Mouse (Mus musculus) liver, embryonic 15.5 days (tissue): ENCODE data around the gene Rasgrp2. TPM values are rescaled to one million over a fixed set of nuclear protein-coding genes. Genes with fewer than 3 reads are reported as not detected.

Experiments used
- ATAC-seq: fragments of 200-750 bp; cut with Nextera tagmentation; 2 replicates; pipeline ENCODE4 v1.8.0; 2017; ENCODE audit warnings: moderate number of reproducible peaks, mild to moderate bottlenecking, moderate library complexity; ENCODE audit not compliant: insufficient read depth
- H3K27ac ChIP-seq: fragments of 300-500 bp; sonication (generic); replicated peaks from 2 replicates; pipeline ENCODE4 v1.5.1; 2015; ENCODE audit warnings: mild to moderate bottlenecking, inconsistent platforms
- H3K27me3 ChIP-seq: fragments of 300-500 bp; sonication (generic); 2 replicates; pipeline ENCODE4 v1.6.1; 2015; ENCODE audit warnings: mild to moderate bottlenecking, inconsistent platforms
- H3K36me3 ChIP-seq: fragments of 300-500 bp; sonication (generic); replicated peaks from 2 replicates; pipeline ENCODE4 v1.6.1; 2015; ENCODE audit warnings: moderate library complexity, mild to moderate bottlenecking, inconsistent platforms
- H3K4me1 ChIP-seq: fragments of 300-500 bp; sonication (generic); replicated peaks from 2 replicates; pipeline ENCODE4 v1.6.1; 2015; ENCODE audit warnings: inconsistent platforms
- H3K4me2 ChIP-seq: fragments of 300-500 bp; sonication (generic); 2 replicates; pipeline ENCODE4 v1.6.1; 2015; ENCODE audit warnings: moderate library complexity, mild to moderate bottlenecking, inconsistent platforms
- H3K4me3 ChIP-seq: fragments of 300-500 bp; sonication (generic); replicated peaks from 2 replicates; pipeline ENCODE4 v1.5.1; 2015; ENCODE audit warnings: mild to moderate bottlenecking, inconsistent platforms
- H3K9ac ChIP-seq: fragments of 300-500 bp; sonication (generic); 2 replicates; pipeline ENCODE4 v1.6.1; 2015; ENCODE audit warnings: moderate library complexity, mild to moderate bottlenecking, inconsistent platforms
- H3K9me3 ChIP-seq: fragments of 300-500 bp; sonication (generic); replicated peaks from 2 replicates; pipeline ENCODE4 v1.6.1; 2016; ENCODE audit warnings: inconsistent platforms
- WGBS: fragments of 180-500 bp; shearing (Covaris S2); methylation state at CpG from one replicate; pipeline ENCODE4 v1.1.7; 2015; ENCODE audit warnings: mixed read lengths; ENCODE audit not compliant: insufficient replicate concordance; 5-methylcytosine and 5-hydroxymethylcytosine counted together
- polyA plus RNA-seq: library from polyadenylated mRNA; unstranded; fragments of >200 nt; fragmentation: Nextera tagmentation; extraction: Ambion mirVana; gene quantifications from 2 replicates; pipeline ENCODE4 v1.2.1, GENCODE M21; 2015

Gene Rasgrp2
- polyA plus RNA-seq, 1 experiment from 2014 or later = 88.4 TPM

DNA sequence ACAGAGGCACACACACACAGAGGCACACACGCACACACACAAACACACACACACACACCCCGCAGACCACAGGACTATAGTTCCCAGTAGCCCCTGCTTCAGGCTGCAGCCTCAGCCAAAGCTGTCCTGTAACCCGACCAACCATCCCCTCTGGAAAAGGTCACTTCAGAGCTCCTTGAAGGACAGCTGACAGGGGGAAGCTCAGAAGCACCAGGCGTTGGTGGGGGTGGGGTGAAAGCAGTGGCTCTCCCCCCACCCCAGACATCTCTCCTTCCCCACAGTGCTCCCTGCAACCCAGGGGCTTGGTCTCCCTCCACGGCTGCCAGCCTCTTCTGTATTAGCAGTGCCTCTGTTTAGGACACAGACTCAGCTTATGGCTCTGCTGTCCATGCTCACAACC lies 15.7 kb upstream of the Rasgrp2 start:
- H3K4me1 ChIP-seq = no peaks in the 10 kb centered on the region
- H3K4me3 ChIP-seq = no peak overlapping the region
- no peak for ATAC-seq
- no peak overlapping the region for H3K9ac ChIP-seq
- 0 out of 2 replicates have a peak, but pooled peaks cover 3% of the 10 kb centered on the region for H3K27me3 ChIP-seq
- WGBS = 30% methylated on average over 5 of the region's 5 CpGs
- H3K4me2 ChIP-seq = no peak overlapping the region
- H3K36me3 ChIP-seq = peaks cover 20% of the 10 kb centered on the region
- no peak overlapping the region for H3K27ac ChIP-seq
- no peaks in the 10 kb centered on the region for H3K9me3 ChIP-seq

GRCm38 (mm10) chr19:6384128-6384527 lies 15.0 kb upstream of the Rasgrp2 start, which contains the start of gene Pygm:
Pygm (plus strand) TSS chr19:6384399.
- ATAC-seq = no peak
- Histone ChIP-seq H3K4me3 (no peak within 1 kb of the TSS), H3K27me3 (0 out of 2 replicates have a peak, but pooled peaks cover 9% of the 10 kb centered on the region), H3K36me3 (peaks cover 14% of the 10 kb centered on the region), H3K27ac (no peak within 1 kb of the TSS), H3K4me2 (no peak within 1 kb of the TSS), H3K4me1 (no peaks in the 10 kb centered on the region), H3K9me3 (no peaks in the 10 kb centered on the region), H3K9ac (no peak within 1 kb of the TSS)
- 21% methylated on average over 7 of the region's 7 CpGs for WGBS

DNA sequence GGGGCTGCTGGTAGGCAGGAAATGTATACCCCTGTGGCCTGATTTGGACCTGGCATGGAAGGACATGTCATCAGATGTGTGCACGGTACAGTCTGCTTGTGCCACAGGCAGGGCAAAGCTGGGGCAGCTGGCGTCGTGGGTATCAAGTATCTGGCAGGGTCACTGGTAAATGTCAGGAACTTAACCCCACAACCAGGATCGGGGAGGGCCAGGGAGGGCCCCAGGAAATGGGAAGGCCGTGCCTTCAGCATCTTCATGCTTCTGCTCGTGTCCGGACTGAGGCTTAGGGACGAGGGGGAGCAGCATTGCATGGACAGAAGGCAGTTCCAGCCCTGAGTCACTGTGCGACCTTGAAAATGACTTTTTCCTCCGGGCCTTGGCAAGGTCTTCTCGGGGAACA lies 14.2 kb upstream of the Rasgrp2 start:
- Histone ChIP-seq H3K36me3 (0 out of 2 replicates have a peak, but pooled peaks cover 5% of the 10 kb centered on the region), H3K9me3 (no peaks in the 10 kb centered on the region), H3K4me2 (no peak overlapping the region), H3K27ac (no peak overlapping the region), H3K4me3 (no peak overlapping the region), H3K9ac (no peak overlapping the region), H3K27me3 (0 out of 2 replicates have a peak, but pooled peaks cover 10% of the 10 kb centered on the region), H3K4me1 (0 out of 2 replicates have a peak, but pooled peaks cover 6% of the 10 kb centered on the region)
- ATAC-seq = no peak
- WGBS = 65% methylated on average over 11 of the region's 11 CpGs

DNA sequence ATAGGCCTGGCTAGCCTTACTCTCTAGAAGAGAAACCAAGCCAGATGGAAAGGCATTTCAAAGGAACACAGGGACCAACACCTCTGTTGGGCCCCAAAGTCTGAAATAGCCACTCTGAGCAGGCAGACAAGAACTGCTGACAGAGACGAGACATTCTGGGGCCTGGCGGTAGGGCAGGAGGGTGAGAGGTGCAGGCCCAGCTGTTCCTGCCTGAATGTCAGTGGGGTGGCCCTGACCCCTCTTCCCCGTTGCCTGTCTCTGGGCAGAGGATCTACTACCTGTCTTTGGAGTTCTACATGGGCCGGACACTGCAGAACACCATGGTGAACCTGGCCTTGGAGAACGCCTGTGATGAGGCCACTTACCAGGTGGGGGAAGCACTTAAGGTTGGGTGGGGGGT lies 13.7 kb upstream of the Rasgrp2 start:
- H3K9ac ChIP-seq = no peak overlapping the region
- peaks cover 11% of the 10 kb centered on the region; the same call in 1 of the 2 replicates for H3K4me1 ChIP-seq
- H3K9me3 ChIP-seq = no peaks in the 10 kb centered on the region
- H3K4me3 ChIP-seq = no peak overlapping the region
- 67% methylated on average over 5 of the region's 5 CpGs for WGBS
- H3K4me2 ChIP-seq = no peak overlapping the region
- no peak overlapping the region for H3K27ac ChIP-seq
- 0 out of 2 replicates have a peak, but pooled peaks cover 4% of the 10 kb centered on the region for H3K36me3 ChIP-seq
- H3K27me3 ChIP-seq = 0 out of 2 replicates have a peak, but pooled peaks cover 10% of the 10 kb centered on the region
- ATAC-seq = no peak

DNA sequence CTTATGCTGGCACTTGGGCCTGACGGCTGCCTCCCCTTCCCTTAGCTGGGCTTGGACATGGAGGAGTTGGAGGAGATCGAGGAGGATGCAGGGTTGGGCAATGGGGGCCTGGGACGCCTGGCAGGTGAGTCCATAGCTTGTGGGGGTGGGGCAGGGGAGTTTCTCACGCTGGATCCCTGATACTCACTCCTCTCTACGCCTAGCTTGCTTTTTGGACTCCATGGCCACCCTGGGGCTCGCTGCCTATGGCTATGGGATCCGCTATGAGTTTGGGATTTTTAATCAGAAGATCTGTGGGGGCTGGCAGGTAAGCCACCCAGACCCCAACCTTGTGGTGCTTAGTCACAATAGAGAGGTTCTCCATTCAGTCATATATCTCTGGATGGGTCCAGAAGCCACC lies 13.3 kb upstream of the Rasgrp2 start:
- Histone ChIP-seq H3K9ac (no peak overlapping the region), H3K4me3 (no peak overlapping the region), H3K27me3 (0 out of 2 replicates have a peak, but pooled peaks cover 10% of the 10 kb centered on the region), H3K9me3 (no peaks in the 10 kb centered on the region), H3K36me3 (0 out of 2 replicates have a peak, but pooled peaks cover under 1% of the 10 kb centered on the region), H3K4me2 (no peak overlapping the region), H3K27ac (no peak overlapping the region), H3K4me1 (peaks cover 13% of the 10 kb centered on the region; the same call in 1 of the 2 replicates)
- no peak for ATAC-seq
- WGBS = 55% methylated on average over 7 of the region's 7 CpGs

GRCm38 (mm10) chr19:6386234-6386633 lies 12.9 kb upstream of the Rasgrp2 start:
- peaks cover 13% of the 10 kb centered on the region; the same call in 1 of the 2 replicates for H3K4me1 ChIP-seq
- no peak overlapping the region for H3K9ac ChIP-seq
- no peak for ATAC-seq
- H3K36me3 ChIP-seq = no peaks in the 10 kb centered on the region
- H3K27me3 ChIP-seq = 0 out of 2 replicates have a peak, but pooled peaks cover 10% of the 10 kb centered on the region
- H3K4me2 ChIP-seq = no peak overlapping the region
- no peak overlapping the region for H3K4me3 ChIP-seq
- 61% methylated on average over 9 of the region's 9 CpGs for WGBS
- no peak overlapping the region for H3K27ac ChIP-seq
- no peaks in the 10 kb centered on the region for H3K9me3 ChIP-seq

DNA sequence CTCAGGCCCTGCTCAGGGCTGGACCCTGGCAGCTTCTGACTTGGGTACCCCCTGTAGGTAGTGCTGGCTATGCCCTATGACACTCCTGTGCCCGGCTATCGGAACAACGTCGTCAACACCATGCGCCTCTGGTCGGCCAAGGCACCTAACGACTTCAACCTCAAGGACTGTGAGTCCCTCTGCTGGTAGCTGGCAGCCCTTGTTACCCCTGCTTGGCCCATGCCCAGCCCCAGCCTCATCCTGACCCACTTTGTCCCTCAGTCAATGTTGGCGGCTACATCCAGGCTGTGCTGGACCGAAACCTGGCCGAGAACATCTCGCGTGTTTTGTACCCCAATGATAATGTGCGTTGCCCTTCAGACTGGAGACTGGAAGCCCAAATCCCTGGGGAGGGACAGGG lies 11.1 kb upstream of the Rasgrp2 start:
- Histone ChIP-seq H3K36me3 (no peaks in the 10 kb centered on the region), H3K4me1 (peaks cover 13% of the 10 kb centered on the region; the same call in 1 of the 2 replicates), H3K27ac (no peak overlapping the region), H3K9me3 (no peaks in the 10 kb centered on the region), H3K9ac (no peak overlapping the region), H3K4me2 (no peak overlapping the region), H3K27me3 (0 out of 2 replicates have a peak, but pooled peaks cover 10% of the 10 kb centered on the region), H3K4me3 (no peak overlapping the region)
- 68% methylated on average over 13 of the region's 13 CpGs for WGBS
- no peak for ATAC-seq

- no peak overlapping the region for H3K27ac ChIP-seq
- H3K4me2 ChIP-seq = peak overlapping the region; percentile 57
- no peak overlapping the region for H3K9ac ChIP-seq
- no peaks in the 10 kb centered on the region for H3K36me3 ChIP-seq
- ATAC-seq = peak; percentile 55
- peak overlapping the region; percentile 39 for H3K4me3 ChIP-seq
- 8% methylated on average over 16 of the region's 16 CpGs for WGBS
- H3K4me1 ChIP-seq = peaks cover 13% of the 10 kb centered on the region; the same call in 1 of the 2 replicates
- 0 out of 2 replicates have a peak, but pooled peaks cover 10% of the 10 kb centered on the region for H3K27me3 ChIP-seq
- H3K9me3 ChIP-seq = no peaks in the 10 kb centered on the region
Measured at GRCm38 (mm10) chr19:6389803-6390202, 9.3 kb upstream of the Rasgrp2 start.

- Histone ChIP-seq H3K4me2 (peak overlapping the region; percentile 57), H3K27me3 (0 out of 2 replicates have a peak, but pooled peaks cover 10% of the 10 kb centered on the region), H3K4me1 (peaks cover 13% of the 10 kb centered on the region; the same call in 1 of the 2 replicates), H3K9me3 (no peaks in the 10 kb centered on the region), H3K9ac (no peak overlapping the region), H3K27ac (no peak overlapping the region), H3K4me3 (no peak overlapping the region), H3K36me3 (no peaks in the 10 kb centered on the region)
- ATAC-seq = no peak
- 43% methylated on average over 6 of the region's 6 CpGs for WGBS
Measured at GRCm38 (mm10) chr19:6390251-6390650, 8.9 kb upstream of the Rasgrp2 start.

DNA sequence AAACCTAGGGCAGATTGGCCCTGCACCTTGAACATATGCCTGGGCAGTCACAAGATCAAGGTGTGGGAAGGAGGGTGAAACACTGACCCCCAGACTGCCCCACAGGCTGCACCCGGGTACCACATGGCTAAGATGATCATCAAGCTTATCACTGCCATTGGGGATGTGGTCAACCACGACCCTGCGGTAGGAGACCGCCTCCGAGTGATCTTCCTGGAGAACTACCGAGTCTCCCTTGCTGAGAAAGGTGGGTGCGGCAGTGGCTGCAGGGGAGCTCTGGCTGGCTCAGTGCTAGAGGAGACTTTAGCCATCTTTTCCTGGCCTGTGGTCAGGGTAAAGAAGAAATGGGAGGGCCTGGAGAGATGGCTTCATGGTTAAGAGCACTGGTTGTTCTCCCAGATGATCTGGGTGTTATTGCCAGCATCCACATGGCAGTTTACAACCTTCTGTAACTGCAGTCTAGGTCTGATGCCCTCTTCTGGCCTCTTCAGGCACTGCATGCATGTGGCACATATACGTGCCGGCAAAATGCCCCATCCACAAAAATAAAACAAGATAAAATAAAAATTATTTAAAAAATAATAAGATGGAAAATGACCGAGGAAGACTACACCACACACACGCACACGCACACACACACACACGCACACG lies 6.3 kb upstream of the Rasgrp2 start:
- Histone ChIP-seq H3K4me2 (no peak overlapping the region), H3K27me3 (peaks cover 17% of the 10 kb centered on the region), H3K4me3 (no peak overlapping the region), H3K36me3 (no peaks in the 10 kb centered on the region), H3K27ac (no peak overlapping the region), H3K9ac (no peak overlapping the region), H3K4me1 (peaks cover 13% of the 10 kb centered on the region; the same call in 1 of the 2 replicates), H3K9me3 (no peaks in the 10 kb centered on the region)
- WGBS = 52% methylated on average over 14 of the region's 14 CpGs
- ATAC-seq = no peak

GRCm38 (mm10) chr19:6393637-6394036 lies 5.5 kb upstream of the Rasgrp2 start:
- no peak overlapping the region for H3K9ac ChIP-seq
- peaks cover 21% of the 10 kb centered on the region for H3K27me3 ChIP-seq
- no peak overlapping the region for H3K4me3 ChIP-seq
- WGBS = 78% methylated on average over 16 of the region's 16 CpGs
- H3K4me1 ChIP-seq = peaks cover 17% of the 10 kb centered on the region
- no peak overlapping the region for H3K27ac ChIP-seq
- no peaks in the 10 kb centered on the region for H3K9me3 ChIP-seq
- ATAC-seq = no peak
- H3K36me3 ChIP-seq = no peaks in the 10 kb centered on the region
- no peak overlapping the region for H3K4me2 ChIP-seq
